ENCODE assay signal across 20 mouse cellular contexts in genomic region chr12:116425392-116425791, GRCm38 (mm10). TPM values are rescaled to one million over a fixed set of nuclear protein-coding genes. Genes with fewer than 3 reads are reported as not detected.
DNase-seq lines count a peak whose midpoint lies in the region; TF ChIP-seq lines count a peak whose summit lies in the region.
"Had no signal": no experiment of that assay in that cellular context is flagged by ENCODE, and none has a peak within 500 bp of the region (broad histone marks: within the 10 kb centered on the region; RNA-seq: fewer than 3 reads in every experiment).

No protein-coding gene starts in this region.

- TF ChIP-seq CTCF in layer of hippocampus, adult 2 months (conservative IDR thresholded peaks at IDR 0.05) = 0 out of 2 replicates have a peak, but pooled peaks have one; percentile 15

- no peak overlapping the region for H3K27ac ChIP-seq in layer of hippocampus, adult 2 months
- H3K27ac ChIP-seq: embryonic facial prominence, embryonic 13.5 days; forebrain, embryonic 13.5 days; hindbrain, embryonic 13.5 days; hindbrain, postnatal 0 days had no signal

- no peak overlapping the region for H3K4me3 ChIP-seq in layer of hippocampus, adult 2 months
- H3K4me3 ChIP-seq: embryonic facial prominence, embryonic 13.5 days; forebrain, embryonic 13.5 days; hindbrain, embryonic 13.5 days had no signal

- DNase-seq in layer of hippocampus, adult 2 months (ENCODE audit: low spot score in 2 of 2) = no peak
- no peak for DNase-seq in layer of hippocampus, adult 9-10 months (ENCODE audit: low spot score)
- DNase-seq in ES-CJ7 (ENCODE audit: low read depth, low spot score) = peak; percentile 6
- peak; percentile 25 for DNase-seq in R1 (ENCODE audit: low read depth, low spot score)
- DNase-seq in cerebellum, postnatal 25 days = no peak
- no peak for DNase-seq in embryo, embryonic 9.5 days (ENCODE audit: extremely low spot score)
- no peak for DNase-seq in spleen, adult 18-20 months
- DNase-seq: adrenal gland, adult 2 months; adrenal gland, postnatal 25 days; B cell, adult 2 months; cerebellum, adult 18-20 months; cerebellum, adult 9-11 months; forebrain, postnatal 0 days; gastrocnemius, postnatal 25 days; heart, postnatal 10 days; kidney, adult 11 months had no signal

RNA-seq across cellular contexts. Expression of gene Ncapg2, which starts 20.2 kb away (rescaled TPM):
- total RNA-seq in layer of hippocampus, adult 2 months (2021) = 1 to 10 TPM; 5.1 to 5.8 TPM

Comparison
In these comparisons a context has a peak if more than half of its experiments do, and no peak if none do; other contexts are left out.
1. DNase-seq: peak in ES-CJ7 (single experiment) and R1 (single experiment); none in layer of hippocampus, adult 2 months (0 of 2), layer of hippocampus, adult 9-10 months (single experiment), cerebellum, postnatal 25 days (0 of 2), embryo, embryonic 9.5 days (single experiment) and spleen, adult 18-20 months (0 of 2).